Mouse (Mus musculus) brain, adult 2 months (tissue): ENCODE results near the gene Tifa.
A peak's percentile ranks its signal among the peaks of the same experiment; 100 is the strongest.

Experiments used
- DNase-seq: peaks from one replicate; pipeline ENCODE4 v3.0.0; 2011; ENCODE audit warnings: low read depth, low spot score

Gene Tifa

DNA sequence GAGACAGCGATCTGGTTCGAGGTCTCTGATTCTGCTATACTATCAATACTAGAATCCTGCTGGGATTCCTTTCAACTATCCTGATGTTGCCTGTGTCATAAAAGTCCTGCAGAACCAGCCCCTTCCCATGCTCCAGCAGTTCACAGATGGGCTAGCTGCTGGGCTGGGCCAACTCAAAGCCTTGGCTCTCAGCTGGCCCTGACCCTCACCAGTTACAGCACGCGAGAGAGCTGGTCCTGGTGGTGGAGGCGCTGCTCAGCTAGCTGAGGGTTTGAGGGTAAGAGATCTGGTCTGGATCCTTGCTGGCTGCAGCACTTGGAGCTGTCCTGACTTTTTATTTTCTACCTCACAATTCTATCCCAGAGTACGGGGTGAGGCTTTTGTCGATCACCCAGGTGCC lies 36.9 kb downstream of the Tifa start:
- DNase-seq: no peak

DNA sequence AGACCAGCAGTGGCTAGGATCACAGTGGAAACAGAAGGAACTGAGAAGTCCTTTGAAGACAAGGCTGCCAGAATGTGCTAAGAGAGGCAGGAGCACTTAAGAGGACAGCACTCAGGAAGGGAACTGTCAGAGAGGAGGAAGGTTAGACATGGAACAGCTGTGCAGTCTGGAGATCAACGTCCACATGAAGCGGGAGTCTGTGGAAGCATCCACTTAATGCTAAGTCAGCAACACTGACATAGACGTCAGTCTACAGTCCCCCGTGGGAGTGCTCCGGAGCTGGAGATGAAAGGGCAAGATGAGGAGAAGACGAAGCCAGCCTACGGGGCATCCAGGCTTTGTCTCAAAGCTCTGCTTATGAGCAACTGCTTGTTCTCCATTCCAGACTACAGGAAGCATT lies 37.5 kb downstream of the Tifa start:
- DNase-seq: peak; percentile 16

GRCm38 (mm10) chr3:127830183-127830582 lies 40.6 kb downstream of the Tifa start:
- no peak for DNase-seq

GRCm38 (mm10) chr3:127831079-127831478 lies 41.5 kb downstream of the Tifa start:
- no peak for DNase-seq

DNA sequence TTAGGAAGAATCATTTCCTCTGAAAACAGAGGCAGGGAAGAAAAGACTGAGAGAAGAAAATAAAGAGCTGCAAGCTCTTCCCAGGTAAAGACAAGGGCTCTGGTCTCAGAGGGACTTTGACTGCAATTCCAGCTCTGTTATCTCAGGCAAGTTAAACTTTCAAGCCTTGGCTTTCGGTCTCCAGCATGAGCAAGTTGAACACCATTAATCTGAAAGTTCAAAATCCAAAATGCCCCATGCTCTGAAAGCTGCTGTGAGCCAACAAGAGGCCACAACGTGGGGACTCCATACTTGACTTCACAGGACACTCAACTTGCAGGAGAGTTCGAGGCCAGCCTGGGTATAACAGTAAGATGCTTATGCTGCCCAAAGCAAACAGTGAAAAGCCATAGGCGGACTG lies 44.4 kb downstream of the Tifa start:
- no peak for DNase-seq

DNA sequence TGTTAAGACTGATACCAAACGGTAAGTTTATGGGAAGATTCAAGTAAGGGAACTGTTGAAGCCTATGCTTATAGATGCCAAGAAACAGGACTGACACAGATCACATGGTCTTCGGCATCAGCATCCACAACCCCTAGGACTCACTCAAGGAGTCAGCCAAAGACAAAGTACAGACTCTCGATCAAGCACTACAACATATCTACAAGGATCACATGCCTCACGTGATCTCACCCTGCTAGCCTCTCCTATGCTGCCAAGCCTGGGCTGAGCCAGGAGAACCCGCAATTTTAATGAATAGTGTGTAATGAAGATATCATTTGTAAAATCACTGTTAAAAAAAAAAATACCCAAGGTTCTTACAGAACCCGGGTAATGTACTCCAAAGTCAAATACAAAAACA lies 46.0 kb downstream of the Tifa start:
- DNase-seq: no peak

DNA sequence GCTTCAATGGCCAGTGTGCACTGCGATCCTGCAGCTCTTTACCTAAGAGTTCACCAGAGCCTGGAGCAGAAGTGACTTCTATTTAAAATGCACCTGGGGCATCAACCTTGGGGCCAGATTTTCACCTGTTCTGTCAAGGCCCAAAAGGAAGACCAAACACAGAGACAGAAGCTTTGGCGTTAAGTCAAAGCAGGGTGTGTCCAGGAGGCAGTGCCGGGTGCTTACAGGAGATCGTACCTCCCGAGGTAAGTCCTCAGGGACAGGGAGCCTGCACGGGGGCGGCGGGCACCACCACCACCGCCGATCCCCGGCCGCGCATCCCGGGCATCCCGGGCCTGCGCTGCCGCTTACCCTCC lies 47.2 kb downstream of the Tifa start:
- DNase-seq: peak; percentile 27

- DNase-seq: peak; percentile 98
Observed at GRCm38 (mm10) chr3:127837154-127837865, 47.7 kb downstream of the Tifa start, which contains the start of gene Ap1ar. Ap1ar (minus strand) TSS chr3:127837523.

DNA sequence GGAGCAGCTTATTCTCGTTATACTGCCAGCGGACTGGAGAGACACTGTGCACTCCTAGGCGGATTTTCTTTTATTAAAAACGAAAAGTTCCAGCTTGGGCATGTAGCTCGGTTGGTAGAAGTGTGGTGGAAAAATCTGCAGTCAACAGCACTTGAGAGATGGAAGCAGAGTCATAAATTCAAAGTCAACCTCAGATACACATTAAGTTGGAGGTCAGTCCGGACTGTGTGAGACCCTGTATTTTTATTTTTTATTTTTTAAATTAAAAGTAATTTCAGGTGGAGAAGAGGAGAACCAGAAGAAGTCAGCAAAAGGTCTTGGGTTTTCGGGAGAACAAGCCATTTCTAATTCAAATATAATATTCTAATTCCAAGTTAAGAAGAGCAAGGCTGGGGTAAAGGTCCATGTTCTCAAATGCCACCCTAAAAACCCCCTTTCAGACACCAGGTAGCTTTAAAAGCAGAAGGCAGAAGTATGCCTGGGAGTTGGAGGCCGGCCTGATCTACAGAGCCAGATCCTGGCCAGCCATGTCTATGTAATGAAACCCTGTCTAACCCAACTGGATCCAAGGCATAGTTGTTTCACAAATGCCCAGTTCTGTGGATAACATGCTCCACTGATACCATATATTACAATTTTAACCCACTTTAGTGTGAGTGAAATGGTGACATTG lies 48.5 kb downstream of the Tifa start:
- no peak for DNase-seq

DNA sequence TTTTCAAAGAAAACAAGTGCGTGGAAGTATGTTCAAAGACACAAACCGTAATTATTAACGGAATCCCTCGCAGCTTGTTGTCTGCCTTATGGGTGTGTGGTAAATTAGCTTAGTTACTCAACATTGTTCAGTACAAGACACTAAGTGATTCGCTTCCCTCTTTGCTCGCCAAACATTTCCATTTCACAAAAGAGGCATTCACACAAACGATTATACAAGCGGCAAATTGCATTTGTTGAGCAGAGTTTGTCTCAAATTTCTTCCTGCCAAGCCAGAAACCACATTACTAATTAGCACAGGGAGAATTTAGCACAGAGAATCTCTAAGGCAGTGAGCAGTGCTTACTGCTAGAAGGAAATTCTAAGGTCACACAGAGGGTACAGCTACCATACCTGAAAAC lies 52.3 kb downstream of the Tifa start:
- peak; percentile 52 for DNase-seq

- no peak for DNase-seq
Observed at GRCm38 (mm10) chr3:127843324-127843940, 53.8 kb downstream of the Tifa start.

DNA sequence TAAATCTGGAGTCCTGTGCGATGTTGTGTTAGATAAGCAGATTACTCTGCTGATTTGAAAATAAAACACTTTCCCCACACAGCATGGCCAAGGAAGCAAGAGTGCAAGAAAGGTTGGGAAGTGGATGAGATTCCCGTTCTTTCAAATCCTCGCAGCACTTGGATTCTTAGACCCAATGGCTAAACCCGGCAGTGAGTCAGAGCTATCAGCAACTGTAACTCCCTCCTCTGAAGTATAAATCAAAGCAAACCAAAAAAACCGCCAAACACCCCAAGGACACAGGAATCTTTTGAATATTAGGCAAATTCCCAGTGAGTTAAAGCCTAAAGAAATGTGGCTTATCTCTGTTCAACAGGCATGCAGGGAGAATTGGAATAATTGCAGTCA lies 54.3 kb downstream of the Tifa start:
- DNase-seq: no peak

GRCm38 (mm10) chr3:127848088-127848808 lies 58.6 kb downstream of the Tifa start:
- no peak for DNase-seq

- no peak for DNase-seq
Observed at GRCm38 (mm10) chr3:127849922-127850321, 60.3 kb downstream of the Tifa start.

DNA sequence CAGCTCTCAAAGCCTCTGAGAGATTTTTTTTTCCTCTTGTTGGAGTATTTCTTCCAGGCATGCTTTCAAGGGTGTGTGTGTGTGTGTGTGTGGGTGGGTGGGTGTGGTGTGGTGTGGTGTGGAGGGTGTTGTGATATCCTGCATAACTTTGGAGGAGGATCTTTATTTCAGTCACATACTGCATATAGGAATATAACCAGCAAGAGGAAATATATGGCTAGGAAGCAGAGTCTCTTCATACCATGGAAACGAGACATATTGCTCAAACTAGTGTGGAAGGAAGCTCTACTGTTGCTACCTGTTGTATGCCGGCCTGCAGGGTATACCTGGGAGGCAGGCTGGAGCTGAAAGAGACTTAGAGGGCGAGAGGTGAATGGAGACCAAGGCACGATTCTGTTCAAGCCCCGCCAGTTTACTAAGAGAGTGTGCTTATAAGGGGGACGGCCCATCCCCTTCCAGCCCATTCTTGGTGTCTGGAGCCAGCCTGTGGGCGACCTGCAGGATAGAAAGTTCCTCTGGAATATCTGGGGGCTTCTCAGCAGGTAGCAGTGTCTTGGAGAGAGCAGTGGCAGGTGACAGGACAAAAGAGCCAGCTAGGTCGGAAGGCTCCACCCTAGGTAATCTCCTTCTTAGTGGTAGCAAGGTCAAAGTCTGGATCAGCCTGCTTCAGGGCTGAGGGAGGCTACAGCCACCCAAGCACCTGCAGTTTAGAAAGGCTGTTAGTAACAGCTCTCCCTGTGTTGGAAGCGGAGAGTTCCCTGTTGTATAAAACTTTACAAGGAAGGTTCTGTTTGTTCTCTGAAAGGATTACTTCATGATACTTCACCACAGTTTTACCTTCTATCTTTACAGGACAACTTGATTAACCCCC lies 61.4 kb downstream of the Tifa start:
- no peak for DNase-seq

DNA sequence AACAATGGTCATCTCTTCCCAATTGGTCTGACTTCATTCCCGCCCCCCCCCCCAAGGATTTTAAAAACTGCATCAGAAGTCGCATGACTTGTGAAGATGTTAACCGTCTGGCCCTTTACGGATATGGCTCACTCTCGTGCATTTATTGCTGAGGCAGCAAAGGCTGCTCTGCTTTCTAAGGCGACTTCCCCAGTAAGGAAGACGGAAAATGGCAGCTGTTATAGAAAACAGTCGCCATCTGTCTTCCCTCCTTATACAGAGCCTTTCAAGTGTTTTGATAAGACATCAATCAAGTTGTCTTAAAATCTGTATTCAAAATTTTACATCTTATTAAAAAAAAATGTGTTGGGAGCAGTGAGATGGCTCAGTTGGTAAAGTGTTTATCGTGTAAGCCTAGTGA lies 63.1 kb downstream of the Tifa start:
- peak; percentile 47 for DNase-seq

GRCm38 (mm10) chr3:127853431-127854206 lies 64.0 kb downstream of the Tifa start:
- peak; percentile 93 for DNase-seq

DNA sequence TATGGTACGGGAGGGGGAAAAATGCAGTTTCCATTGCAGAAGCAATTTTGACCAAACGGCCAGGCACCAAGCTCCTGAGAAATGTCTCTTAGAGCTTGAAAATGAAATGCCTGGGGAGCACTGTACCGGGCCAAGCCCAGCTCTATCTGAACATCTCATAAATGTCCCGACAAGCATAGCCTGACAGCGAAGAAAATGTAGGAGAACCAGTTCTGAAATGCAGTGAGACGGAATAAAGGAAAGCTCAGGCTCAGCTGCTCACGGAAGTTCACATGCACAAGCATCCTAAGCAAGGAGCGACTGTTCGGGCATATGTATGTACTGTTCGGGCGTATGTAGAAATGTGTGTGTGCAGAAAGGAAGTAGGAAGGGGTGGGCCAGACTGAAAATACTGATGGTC lies 71.7 kb downstream of the Tifa start:
- no peak for DNase-seq

GRCm38 (mm10) chr3:127862479-127862878 lies 72.9 kb downstream of the Tifa start:
- DNase-seq: no peak

DNA sequence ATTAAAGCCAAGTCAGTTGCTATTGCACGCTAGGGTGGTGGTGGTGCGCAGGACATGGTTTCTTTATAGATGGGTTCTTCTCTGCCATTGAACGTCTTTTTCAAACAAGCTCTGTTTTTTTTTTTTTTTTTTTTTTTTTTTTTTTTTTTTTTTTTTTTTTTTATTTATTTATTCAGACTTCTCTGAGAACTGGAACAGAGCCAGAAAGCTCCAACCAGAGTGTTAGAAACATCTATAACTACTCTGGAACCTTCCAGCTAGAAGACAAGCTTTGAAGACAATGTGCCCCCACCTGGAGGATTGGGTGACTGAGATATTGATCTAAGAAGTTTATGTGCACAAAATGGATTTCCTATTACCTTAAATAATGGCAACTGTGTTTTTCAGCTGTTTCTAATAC lies 74.0 kb downstream of the Tifa start:
- DNase-seq: no peak

DNA sequence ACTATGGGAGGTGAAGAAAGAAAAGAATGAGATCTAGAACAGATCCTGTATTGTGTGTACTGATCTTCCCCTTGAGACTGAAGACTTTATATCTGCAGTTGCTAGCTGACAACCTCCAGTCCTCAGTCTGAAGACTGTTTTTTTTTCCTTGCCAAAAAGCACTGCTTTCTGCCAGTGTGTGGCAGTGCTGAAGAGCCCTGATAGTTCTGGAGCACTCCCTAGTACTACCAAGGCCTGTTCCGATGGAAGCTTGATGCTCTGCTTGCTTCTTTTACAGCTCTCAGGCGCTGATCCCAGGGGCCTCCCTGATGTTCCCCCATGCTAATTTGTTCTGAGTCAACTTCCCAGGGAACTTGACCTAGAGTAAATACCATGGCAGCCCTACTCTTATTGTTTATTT lies 74.6 kb downstream of the Tifa start:
- DNase-seq: peak; percentile 58
